Mouse (Mus musculus) testis, adult 2 months (tissue): ENCODE results near the gene Gse1.

Source experiments
- CTCF ChIP-seq: fragments of 200-500 bp; IDR thresholded peaks from 2 replicates; pipeline ENCODE4 v1.5.1; 2012; ENCODE audit warnings: low read depth, mild to moderate bottlenecking, inconsistent platforms, low read length, moderate library complexity; ENCODE audit not compliant: control insufficient read depth, insufficient read depth, insufficient replicate concordance
- POLR2A ChIP-seq: fragments of 200-500 bp; IDR thresholded peaks from 2 replicates; pipeline ENCODE4 v1.6.1; 2012; ENCODE audit warnings: low read depth, mild to moderate bottlenecking, inconsistent platforms, low read length, moderate library complexity; ENCODE audit not compliant: control insufficient read depth

DNA sequence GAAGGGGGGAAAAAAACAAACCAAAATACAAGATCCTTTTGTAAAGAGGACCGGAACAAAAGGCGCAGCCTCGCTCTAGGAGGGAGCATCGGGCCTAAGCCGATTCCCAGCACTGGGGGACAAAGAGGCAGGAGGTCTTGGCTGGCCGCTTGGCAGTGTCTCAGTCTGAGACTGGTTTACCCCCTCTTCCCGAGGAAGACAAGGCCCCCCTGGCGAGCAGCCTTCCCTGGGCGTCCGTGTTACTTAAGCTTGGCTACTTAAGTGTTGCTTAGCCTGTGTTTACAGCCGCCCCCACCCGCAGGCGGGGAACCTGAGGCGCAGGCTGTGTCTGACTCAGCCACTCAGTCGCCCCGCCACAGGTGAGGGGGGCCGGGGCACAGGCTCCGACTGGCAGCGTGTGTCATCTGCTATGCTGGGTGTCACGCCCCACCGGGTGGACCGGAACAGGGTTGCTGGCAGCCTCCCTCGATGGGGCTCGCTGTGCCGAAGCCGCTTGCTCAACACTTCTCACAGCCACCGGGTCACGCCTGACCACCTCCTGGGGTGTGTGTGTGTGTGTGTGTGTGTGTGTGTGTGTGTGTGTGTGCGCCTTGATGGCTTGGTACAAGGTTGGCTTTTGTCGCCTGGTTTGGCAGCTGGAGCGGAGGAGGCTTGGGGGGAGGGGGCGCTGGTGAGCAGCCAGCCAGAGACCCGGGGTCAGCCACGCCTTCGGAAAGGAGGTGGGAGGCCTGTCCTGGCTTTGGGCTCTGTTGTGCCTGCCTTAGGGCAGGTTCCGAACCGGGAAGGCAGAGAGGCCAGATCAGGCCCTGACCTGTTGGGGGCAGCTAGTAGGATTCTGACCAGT is 310.4 kb downstream of the Gse1 start:
- TF ChIP-seq CTCF (no peak), POLR2A (no peak)
